Mouse (Mus musculus): ENCODE results near the gene Trim63. TPM values are rescaled to one million over a fixed set of nuclear protein-coding genes. Genes with fewer than 3 reads are reported as not detected.

Gene Trim63
- polyA plus RNA-seq (2012; rRNA removed; ENCODE audit: low replicate concordance), result 0.13 and 27.2 TPM in 2 replicates

GRCm38 (mm10) chr4:134314876-134315275 is at the start of gene Trim63:
TSS of gene Trim63 (plus strand) at chr4:134315120.

GRCm38 (mm10) chr4:134287575-134288025 is 27.3 kb upstream of the Trim63 start, which contains the start of gene Pdik1l:
TSS of gene Pdik1l (minus strand) at chr4:134287895.

GRCm38 (mm10) chr4:134343071-134344031 is 28.4 kb downstream of the Trim63 start, which contains the start of gene Slc30a2:
TSS of gene Slc30a2 (plus strand) at chr4:134343181.

Other genes with a start within 250 kb of the Trim63 start
- gene Cd52, start 220.0 kb upstream of the Trim63 start, polyA plus RNA-seq (2012; rRNA removed; ENCODE audit: low replicate concordance), result 217 and 235 TPM in 2 replicates
- gene Ubxn11, start 212.6 kb upstream of the Trim63 start, polyA plus RNA-seq (2012; rRNA removed; ENCODE audit: low replicate concordance), result 30.5 and 32.8 TPM in 2 replicates
- gene Sh3bgrl3, start 186.3 kb upstream of the Trim63 start, polyA plus RNA-seq (2012; rRNA removed; ENCODE audit: low replicate concordance), result 571 and 1,183 TPM in 2 replicates
- 24.3 and 43.9 TPM in 2 replicates for gene Cep85, start 128.0 kb upstream of the Trim63 start, polyA plus RNA-seq (2012; rRNA removed; ENCODE audit: low replicate concordance)
- gene Gm7534, start 112.1 kb upstream of the Trim63 start, polyA plus RNA-seq (2012; rRNA removed; ENCODE audit: low replicate concordance), result not detected in 2 replicates
- 0.11 and 0.62 TPM in 2 replicates for gene Catsper4, start 87.7 kb upstream of the Trim63 start, polyA plus RNA-seq (2012; rRNA removed; ENCODE audit: low replicate concordance)
- 5.7 and 9.0 TPM in 2 replicates for gene Cnksr1, start 76.7 kb upstream of the Trim63 start, polyA plus RNA-seq (2012; rRNA removed; ENCODE audit: low replicate concordance)
- gene E130218I03Rik, start 71.5 kb upstream of the Trim63 start, polyA plus RNA-seq (2012; rRNA removed; ENCODE audit: low replicate concordance), result not detected in 2 replicates
- 6.0 and 12.0 TPM in 2 replicates for gene Zfp593, start 69.5 kb upstream of the Trim63 start, polyA plus RNA-seq (2012; rRNA removed; ENCODE audit: low replicate concordance)
- gene Gm30191, start 68.2 kb upstream of the Trim63 start, polyA plus RNA-seq (2012; rRNA removed; ENCODE audit: low replicate concordance), result 0.25 TPM in 1 of 2 replicates, not detected in the other
- gene Grrp1, start 61.0 kb upstream of the Trim63 start, polyA plus RNA-seq (2012; rRNA removed; ENCODE audit: low replicate concordance), result 21.1 and 54.8 TPM in 2 replicates
- 2.0 and 6.4 TPM in 2 replicates for gene Pdik1l, start 27.2 kb upstream of the Trim63 start, polyA plus RNA-seq (2012; rRNA removed; ENCODE audit: low replicate concordance)
- gene Slc30a2, start 28.1 kb downstream of the Trim63 start, polyA plus RNA-seq (2012; rRNA removed; ENCODE audit: low replicate concordance), result 0.26 and 0.50 TPM in 2 replicates
- gene Extl1, start 68.7 kb downstream of the Trim63 start, polyA plus RNA-seq (2012; rRNA removed; ENCODE audit: low replicate concordance), result 9.2 and 11.4 TPM in 2 replicates
- 14.5 and 17.4 TPM in 2 replicates for gene Pafah2, start 81.2 kb downstream of the Trim63 start, polyA plus RNA-seq (2012; rRNA removed; ENCODE audit: low replicate concordance)
- gene Stmn1, start 153.2 kb downstream of the Trim63 start, polyA plus RNA-seq (2012; rRNA removed; ENCODE audit: low replicate concordance), result 2.8 and 3.4 TPM in 2 replicates
- gene Paqr7, start 181.6 kb downstream of the Trim63 start, polyA plus RNA-seq (2012; rRNA removed; ENCODE audit: low replicate concordance), result 39.4 and 59.7 TPM in 2 replicates
- gene Aunip, start 195.9 kb downstream of the Trim63 start, polyA plus RNA-seq (2012; rRNA removed; ENCODE audit: low replicate concordance), result 0.20 TPM in 1 of 2 replicates, not detected in the other
- 92.8 and 131 TPM in 2 replicates for gene Mtfr1l, start 220.3 kb downstream of the Trim63 start, polyA plus RNA-seq (2012; rRNA removed; ENCODE audit: low replicate concordance)
- 33.8 and 40.6 TPM in 2 replicates for gene Selenon, start 237.0 kb downstream of the Trim63 start, polyA plus RNA-seq (2012; rRNA removed; ENCODE audit: low replicate concordance)

All from mammary gland, adult 2 months (tissue).